Mouse (Mus musculus): ENCODE measurements around the gene Rreb1. TPM values are rescaled to one million over a fixed set of nuclear protein-coding genes. Genes with fewer than 3 reads are reported as not detected.

Gene Rreb1
- polyA plus RNA-seq (2014; fragmentation: Illumina TruSeq; extraction: RNeasy Lipid Tissue Mini Kit (QIAGEN cat#74804); ENCODE audit: low read depth, low replicate concordance) = 13.8 TPM

DNA sequence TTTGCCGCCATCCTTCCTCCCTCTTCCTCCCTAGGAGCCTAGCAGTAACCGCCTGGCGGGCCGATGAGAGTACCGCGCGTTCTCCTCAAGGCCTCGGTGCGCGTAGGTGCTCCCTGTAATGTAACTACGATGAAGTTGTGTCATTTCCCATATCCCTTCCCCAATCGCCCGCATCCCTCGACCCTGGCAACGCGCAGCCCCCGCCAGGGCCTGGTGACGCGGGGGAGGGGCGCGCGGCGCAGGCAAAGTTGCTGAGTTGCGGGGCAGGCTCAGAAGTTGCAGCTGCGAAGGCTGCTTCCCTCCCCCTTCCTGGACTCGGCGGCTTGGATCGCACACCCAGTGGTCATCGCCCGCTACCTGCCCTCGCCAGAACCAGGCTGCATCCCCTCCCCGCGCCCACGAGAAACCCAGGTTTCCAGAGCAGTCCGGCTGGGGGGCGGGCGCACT, at the start of gene Rreb1:
Rreb1 (plus strand) TSS at position 254 of the 447 bp plus-strand sequence.

DNA sequence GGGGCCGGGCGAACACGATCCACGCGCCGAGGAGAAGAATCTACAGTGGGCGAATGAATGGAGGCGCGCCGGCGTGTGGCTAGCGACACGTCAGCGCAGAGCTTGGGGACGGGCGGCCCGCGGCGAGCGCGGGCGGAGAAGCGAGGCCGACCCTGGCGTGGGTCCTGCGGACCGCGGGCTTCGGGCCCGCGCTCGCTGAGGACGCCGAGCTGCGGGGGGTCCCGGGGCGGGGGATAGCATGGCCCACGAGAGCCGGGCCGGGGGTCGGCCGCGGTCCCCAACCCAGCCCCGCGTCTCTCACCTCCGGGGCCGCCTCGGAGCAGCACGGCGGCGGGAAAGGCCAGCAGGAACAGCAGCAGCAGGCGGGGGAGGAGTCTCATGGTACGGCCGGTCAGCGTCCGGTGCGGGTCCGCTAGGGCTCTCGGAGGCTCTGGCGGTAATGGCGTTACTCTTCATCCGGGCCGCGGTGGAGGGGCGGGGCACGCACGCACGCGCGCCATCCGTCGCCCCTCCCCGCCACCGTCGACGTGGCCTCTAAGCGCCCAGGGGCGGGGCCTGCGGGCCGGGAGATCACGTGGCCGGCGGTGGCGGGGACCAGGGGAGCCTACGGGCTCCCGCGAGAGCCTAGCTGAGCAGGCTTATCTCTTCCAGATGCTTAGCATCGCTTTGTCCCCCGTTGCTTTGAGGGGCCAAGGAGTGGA, 215.7 kb downstream of the Rreb1 start, which contains the start of gene Ssr1:
Ssr1 (minus strand) TSS at position 514 of the 701 bp plus-strand sequence.

Other genes starting within 250 kb of the Rreb1 start
- gene Ssr1, start 215.8 kb downstream of the Rreb1 start, polyA plus RNA-seq (2014; fragmentation: Illumina TruSeq; extraction: RNeasy Lipid Tissue Mini Kit (QIAGEN cat#74804); ENCODE audit: low read depth, low replicate concordance) = 366 TPM

Data from adrenal gland, adult 10 weeks (tissue).